Mouse (Mus musculus) lung, embryonic 14.5 days (tissue): ENCODE results near the gene Vmn1r1. TPM values are rescaled to one million over a fixed set of nuclear protein-coding genes. Genes with fewer than 3 reads are reported as not detected.
A peak's percentile ranks its signal among the peaks of the same experiment; 100 is the strongest.

Experiments used
- ATAC-seq: fragments of 200-750 bp; cut with Nextera tagmentation; 2 replicates; pipeline ENCODE4 v1.8.0; 2017; ENCODE audit warnings: mild to moderate bottlenecking, moderate TSS enrichment, moderate library complexity; ENCODE audit not compliant: insufficient read depth
- DNase-seq: peaks from one replicate; pipeline ENCODE4 v3.0.0-alpha.2; 2015
- H3K27ac ChIP-seq: fragments of 300-500 bp; sonication (generic); 2 replicates; pipeline ENCODE4 v1.5.1; 2014; ENCODE audit warnings: low read depth, mild to moderate bottlenecking, moderate library complexity
- H3K27me3 ChIP-seq: fragments of 300-500 bp; sonication (generic); 2 replicates; pipeline ENCODE4 v1.6.1; 2014; ENCODE audit warnings: low read length, control low read depth; ENCODE audit not compliant: insufficient read depth
- H3K36me3 ChIP-seq: fragments of 300-500 bp; sonication (generic); 2 replicates; pipeline ENCODE4 v1.6.1; 2014; ENCODE audit warnings: control low read depth; ENCODE audit not compliant: insufficient read depth
- H3K4me1 ChIP-seq: fragments of 300-500 bp; sonication (generic); 2 replicates; pipeline ENCODE4 v1.6.1; 2014; ENCODE audit warnings: antibody characterized with exemption, control low read depth; ENCODE audit not compliant: insufficient read depth
- H3K4me2 ChIP-seq: fragments of 300-500 bp; sonication (generic); 2 replicates; pipeline ENCODE4 v1.6.1; 2014; ENCODE audit warnings: mild to moderate bottlenecking
- H3K4me3 ChIP-seq: fragments of 300-500 bp; sonication (generic); 2 replicates; pipeline ENCODE4 v1.5.1; 2014; ENCODE audit warnings: low read depth, low read length
- H3K9ac ChIP-seq: fragments of 300-500 bp; sonication (generic); 2 replicates; pipeline ENCODE4 v1.6.1; 2014
- H3K9me3 ChIP-seq: fragments of 300-500 bp; sonication (generic); 2 replicates; pipeline ENCODE4 v1.6.1; 2016; ENCODE audit warnings: low read depth, low read length, control low read depth
- CTCF ChIP-seq: IDR thresholded peaks from 2 replicates; pipeline ENCODE4 v1.5.1; 2016; ENCODE audit warnings: antibody characterized with exemption, low read depth
- WGBS: fragments of 180-500 bp; shearing (Covaris S2); extraction: QIAGEN DNeasy Blood & Tissue Kit; methylation state at CpG from one replicate; pipeline ENCODE4 v1.1.7; 2014; 5-methylcytosine and 5-hydroxymethylcytosine counted together
- polyA plus RNA-seq: library from polyadenylated mRNA; unstranded; fragments of >200 nt; fragmentation: Nextera tagmentation; extraction: Ambion mirVana; gene quantifications from 2 replicates; pipeline ENCODE4 v1.2.1, GENCODE M21; 2014

The Vmn1r1 gene
- polyA plus RNA-seq, 1 experiment from 2014 or later = not detected

DNA sequence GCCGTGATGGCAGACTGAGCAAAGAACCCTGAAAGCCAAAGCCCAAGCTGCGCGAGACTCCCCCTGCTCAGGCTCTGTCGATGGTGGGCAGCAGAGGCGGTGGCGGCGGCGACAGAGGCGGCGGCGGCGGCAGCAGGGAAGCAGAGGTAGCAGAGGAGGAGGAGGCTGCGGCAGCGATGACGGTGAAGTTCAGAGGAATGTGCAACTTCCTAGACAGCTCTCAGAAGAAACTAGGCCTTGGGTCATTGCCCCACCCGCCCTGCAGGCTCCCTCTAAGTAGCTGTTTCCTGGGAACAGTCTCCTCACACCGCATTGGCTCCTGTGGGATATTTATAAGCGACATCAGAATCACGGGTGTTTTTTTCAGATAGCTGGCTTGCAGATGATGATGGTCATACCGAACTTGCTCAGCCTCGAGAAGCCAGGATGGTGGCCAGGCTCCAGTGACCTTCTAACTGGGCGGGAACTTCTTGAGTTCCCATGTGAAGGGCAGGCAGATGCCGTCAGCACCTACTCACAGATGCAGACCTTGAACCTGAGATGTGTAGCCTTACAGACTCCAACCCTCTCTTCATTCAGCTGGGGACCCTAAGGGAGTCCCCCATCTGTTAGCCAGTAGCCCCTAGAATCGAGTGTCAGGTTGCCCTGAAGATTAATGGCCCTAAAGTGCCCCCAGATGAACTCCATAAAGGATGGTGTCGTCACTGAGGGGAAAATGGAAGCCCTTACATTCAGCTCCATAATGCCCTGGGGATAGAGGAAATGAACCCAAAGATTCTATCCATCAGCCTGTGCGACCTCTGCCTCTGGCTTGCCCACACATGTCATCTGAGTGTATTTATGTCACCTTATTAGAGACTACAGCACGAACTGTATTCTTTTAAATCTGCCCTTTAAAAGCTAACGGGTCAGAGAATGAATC lies 26.8 kb downstream of the Vmn1r1 start:
- no peaks in the 10 kb centered on the region for H3K4me1 ChIP-seq
- no peaks in the 10 kb centered on the region; the same call in 1 of the 2 replicates for H3K27me3 ChIP-seq
- no peak for TF ChIP-seq CTCF
- H3K36me3 ChIP-seq = peaks cover 3% of the 10 kb centered on the region
- DNase-seq (no peak), ATAC-seq (no peak)
- no peak overlapping the region for H3K9ac ChIP-seq
- H3K27ac ChIP-seq = no peak overlapping the region
- H3K9me3 ChIP-seq = no peaks in the 10 kb centered on the region
- peak overlapping the region; percentile 23; the same call in 1 of the 2 replicates for H3K4me2 ChIP-seq
- no peak overlapping the region for H3K4me3 ChIP-seq
- 42% methylated on average over 28 of the region's 28 CpGs for whole genome bisulfite sequencing

DNA sequence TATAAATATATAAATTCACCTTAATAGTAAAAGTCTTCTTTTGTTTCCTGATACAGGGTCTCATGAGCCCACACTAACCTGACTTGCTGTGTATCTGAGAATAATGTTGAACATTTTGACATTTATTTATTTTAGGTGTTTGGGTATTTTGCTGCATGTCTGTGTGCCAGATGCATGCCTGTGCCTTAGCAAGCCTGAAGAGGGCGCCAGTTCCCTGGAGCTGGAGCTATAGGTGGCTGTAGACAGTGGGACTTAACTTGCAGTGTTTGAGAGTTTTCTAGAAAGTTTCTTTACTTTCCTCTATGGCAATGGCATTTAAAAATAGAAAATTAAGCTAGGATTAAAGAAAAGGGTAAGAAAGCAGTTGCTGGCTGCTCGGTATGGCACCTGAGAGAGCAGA lies 33.5 kb downstream of the Vmn1r1 start:
- 51% methylated on average over 2 of the region's 2 CpGs for WGBS
- Histone ChIP-seq H3K27ac (no peak overlapping the region), H3K4me1 (0 out of 2 replicates have a peak, but pooled peaks cover 2% of the 10 kb centered on the region), H3K27me3 (no peaks in the 10 kb centered on the region), H3K4me3 (no peak overlapping the region), H3K36me3 (peaks cover 39% of the 10 kb centered on the region), H3K9ac (no peak overlapping the region), H3K9me3 (no peaks in the 10 kb centered on the region), H3K4me2 (no peak overlapping the region)
- ATAC-seq (no peak), DNase-seq (peak; percentile 44)
- peak; percentile 61 for TF ChIP-seq CTCF

DNA sequence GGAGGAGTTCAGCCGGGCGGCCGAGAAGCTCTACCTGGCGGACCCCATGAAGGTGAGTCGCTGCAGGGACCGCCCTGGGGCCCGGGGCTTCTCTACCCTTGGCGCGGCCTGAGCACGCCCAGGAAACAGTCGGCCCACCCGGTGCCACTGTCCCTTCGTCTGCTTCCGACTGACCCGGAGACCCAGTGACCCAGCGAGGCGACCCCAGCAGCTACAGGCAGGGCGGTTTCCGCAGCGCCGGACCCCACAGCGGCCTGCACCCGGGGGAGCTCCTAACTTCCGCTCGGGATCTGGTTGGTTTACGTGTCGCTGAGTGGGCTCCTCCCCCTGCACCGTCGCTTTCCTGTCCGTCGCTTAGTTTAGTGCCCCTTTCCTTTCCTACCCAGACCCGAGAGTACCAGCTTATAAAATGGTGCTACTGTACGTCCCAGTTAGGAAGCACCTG lies 39.3 kb downstream of the Vmn1r1 start:
- Histone ChIP-seq H3K4me1 (0 out of 2 replicates have a peak, but pooled peaks cover 6% of the 10 kb centered on the region), H3K9ac (peak overlapping the region; percentile 76), H3K27ac (peak overlapping the region; percentile 85), H3K36me3 (peaks cover 23% of the 10 kb centered on the region; the same call in 1 of the 2 replicates), H3K4me3 (peak overlapping the region; percentile 85), H3K27me3 (no peaks in the 10 kb centered on the region), H3K9me3 (no peaks in the 10 kb centered on the region), H3K4me2 (peak overlapping the region; percentile 82)
- no peak for TF ChIP-seq CTCF
- ATAC-seq (peak; percentile 97), DNase-seq (peak; percentile 92)
- 0% methylated on average over 33 of the region's 33 CpGs for WGBS

DNA sequence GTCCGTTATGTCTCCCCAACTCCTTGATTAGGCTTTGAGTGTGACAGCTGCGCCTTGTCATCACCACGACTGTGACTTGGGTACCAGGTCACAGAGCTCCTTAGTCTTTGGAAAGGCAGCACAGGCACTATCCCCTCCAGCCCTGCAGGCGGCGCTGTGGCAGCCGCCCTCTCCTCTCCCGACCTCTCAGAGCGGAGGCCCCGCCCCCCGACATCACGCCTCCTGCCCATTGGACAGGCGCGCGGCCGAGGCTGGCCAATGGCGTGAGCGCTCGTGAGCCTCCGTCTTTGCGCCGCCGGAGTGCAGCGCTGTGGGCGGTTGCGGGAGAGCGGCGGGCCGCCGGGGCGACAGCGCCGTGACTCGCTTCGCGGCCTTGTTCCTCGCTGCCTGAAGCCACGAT lies 39.8 kb downstream of the Vmn1r1 start, which contains the start of gene Srp9:
Gene Srp9, plus strand, starts transcription at position 232 of the 400 bp plus-strand sequence.
- ATAC-seq = peak; percentile 99
- TF ChIP-seq CTCF = peak; percentile 96

DNA sequence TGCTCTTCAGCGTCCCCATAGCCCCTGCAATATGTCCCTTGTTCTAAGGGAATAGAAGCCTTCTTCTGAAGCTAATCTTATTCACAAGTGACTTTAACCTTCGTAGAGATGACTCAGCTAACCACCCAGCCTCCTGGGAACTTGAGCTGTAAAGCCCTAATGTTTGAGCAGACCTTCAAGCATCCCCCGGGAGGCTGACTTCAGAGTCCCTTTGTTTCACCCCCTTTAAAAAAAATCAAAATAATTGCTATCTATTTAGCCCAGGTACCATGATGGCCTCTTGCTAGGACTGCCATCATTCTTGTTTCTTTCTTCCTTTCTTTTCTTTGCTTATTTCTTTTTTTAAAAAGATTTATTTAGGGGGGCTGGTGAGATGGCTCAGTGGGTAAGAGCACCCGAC lies 41.9 kb downstream of the Vmn1r1 start:
- no peak for TF ChIP-seq CTCF
- Histone ChIP-seq H3K27me3 (no peaks in the 10 kb centered on the region), H3K4me3 (no peak overlapping the region), H3K9ac (no peak overlapping the region), H3K4me2 (no peak overlapping the region), H3K27ac (no peak overlapping the region), H3K4me1 (0 out of 2 replicates have a peak, but pooled peaks cover 6% of the 10 kb centered on the region), H3K36me3 (0 out of 2 replicates have a peak, but pooled peaks cover 6% of the 10 kb centered on the region), H3K9me3 (no peaks in the 10 kb centered on the region)
- no peak for ATAC-seq
- DNase-seq = no peak
- 82% methylated on average over 4 of the region's 4 CpGs for WGBS

More for the DNA sequence above, 39.8 kb downstream of the Vmn1r1 start, which contains the start of gene Srp9:
- Histone ChIP-seq H3K9ac (peak within 1 kb of the TSS; percentile 76), H3K4me3 (peak within 1 kb of the TSS; percentile 85), H3K4me2 (peak within 1 kb of the TSS; percentile 82), H3K27ac (peak within 1 kb of the TSS; percentile 85), H3K4me1 (0 out of 2 replicates have a peak, but pooled peaks cover 6% of the 10 kb centered on the region), H3K9me3 (no peaks in the 10 kb centered on the region), H3K27me3 (no peaks in the 10 kb centered on the region), H3K36me3 (peaks cover 18% of the 10 kb centered on the region; the same call in 1 of the 2 replicates)
- peak; percentile 99 for DNase-seq
- under 1% methylated on average over 37 of the region's 37 CpGs for WGBS

DNA sequence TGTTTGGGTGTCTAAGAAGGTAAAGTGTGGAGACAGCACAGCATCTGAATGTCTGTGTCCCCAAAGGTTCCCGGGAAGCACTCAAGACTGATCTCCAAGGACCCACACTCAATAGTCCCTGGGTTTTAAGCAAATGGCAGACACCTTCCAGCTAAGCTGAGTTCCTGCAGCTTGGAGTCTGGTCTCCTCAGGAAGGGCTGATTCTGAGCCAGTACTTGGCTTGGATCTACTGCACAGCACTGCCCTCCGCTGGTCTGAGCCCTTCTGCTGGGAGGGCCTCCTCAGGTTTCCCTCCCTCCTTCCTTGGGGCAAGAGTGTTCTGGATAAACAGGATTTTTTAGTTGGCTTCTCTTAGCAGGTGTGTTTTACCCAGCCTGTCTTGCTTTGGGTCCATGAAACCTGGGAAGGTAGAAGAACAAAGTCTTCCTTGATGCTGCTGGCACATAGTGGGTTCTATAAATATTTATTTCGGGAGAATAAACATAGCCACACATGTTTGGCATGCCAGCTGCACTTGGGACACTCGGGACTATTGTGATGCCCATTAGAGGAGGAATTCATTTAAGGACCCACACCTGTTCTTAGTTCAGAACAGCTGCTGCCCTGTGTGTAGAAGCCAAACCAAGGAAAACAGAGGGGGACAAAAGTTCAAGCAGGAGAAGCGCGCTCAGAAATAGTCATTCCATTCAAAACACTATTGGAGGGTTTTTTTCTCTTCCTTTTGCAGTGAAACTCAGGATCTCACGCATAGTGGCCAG lies 48.5 kb downstream of the Vmn1r1 start:
- peak; percentile 74 for ATAC-seq
- 33% methylated on average over 7 of the region's 7 CpGs for WGBS

More for the DNA sequence above, 48.5 kb downstream of the Vmn1r1 start:
- no peak overlapping the region for H3K4me2 ChIP-seq
- peak; percentile 82 for DNase-seq
- H3K4me1 ChIP-seq = peaks cover 9% of the 10 kb centered on the region
- H3K9me3 ChIP-seq = no peaks in the 10 kb centered on the region
- no peak overlapping the region for H3K9ac ChIP-seq
- no peak overlapping the region for H3K4me3 ChIP-seq
- peak; percentile 76 for TF ChIP-seq CTCF
- H3K27ac ChIP-seq = peak overlapping the region; percentile 0; the same call in 1 of the 2 replicates
- H3K36me3 ChIP-seq = no peaks in the 10 kb centered on the region
- no peaks in the 10 kb centered on the region for H3K27me3 ChIP-seq
